Mouse (Mus musculus) spleen, adult 2 months (tissue): ENCODE measurements around the gene Cnst. TPM values are rescaled to one million over a fixed set of nuclear protein-coding genes. Genes with fewer than 3 reads are reported as not detected.

Experiments
- DNase-seq, 2 experiments: peaks; one replicate each; pipeline versions ENCODE4 v3.0.0 to v3.0.0-alpha.2; 2012 to 2021; ENCODE audit warnings: low spot score in 2 of 2, low read depth in 1 of 2
- H3K27ac ChIP-seq: fragments of 200-500 bp; 2 replicates; pipeline ENCODE4 v1.5.1; 2012; ENCODE audit warnings: low read length, inconsistent platforms; ENCODE audit not compliant: insufficient read depth
- H3K27me3 ChIP-seq: fragments of 200-500 bp; 2 replicates; pipeline ENCODE4 v1.6.1; 2012; ENCODE audit warnings: mild to moderate bottlenecking, moderate library complexity, low read length, inconsistent platforms; ENCODE audit not compliant: control insufficient read depth, insufficient read depth
- H3K36me3 ChIP-seq: fragments of 200-500 bp; 2 replicates; pipeline ENCODE4 v1.6.1; 2012; ENCODE audit warnings: mild to moderate bottlenecking, low read length, inconsistent platforms; ENCODE audit not compliant: control insufficient read depth, insufficient read depth
- H3K4me1 ChIP-seq: fragments of 200-500 bp; 2 replicates; pipeline ENCODE4 v1.6.1; 2011; ENCODE audit warnings: inconsistent platforms; ENCODE audit not compliant: control insufficient read depth, insufficient read depth, insufficient read length
- H3K4me3 ChIP-seq: fragments of 200-500 bp; 2 replicates; pipeline ENCODE4 v1.5.1; 2011; ENCODE audit warnings: mild to moderate bottlenecking, inconsistent platforms; ENCODE audit not compliant: insufficient read depth, insufficient read length; ENCODE audit errors: extremely low read depth
- CTCF ChIP-seq: fragments of 200-500 bp; IDR thresholded peaks from 2 replicates; pipeline ENCODE4 v1.5.1; 2011; ENCODE audit warnings: mild to moderate bottlenecking, inconsistent platforms; ENCODE audit not compliant: insufficient read depth, insufficient read length, insufficient replicate concordance; ENCODE audit errors: extremely low read depth
- POLR2A ChIP-seq: fragments of 200-500 bp; IDR thresholded peaks from 2 replicates; pipeline ENCODE4 v1.6.1; 2011; ENCODE audit warnings: low read depth, low read length, inconsistent platforms
- whole genome bisulfite sequencing: fragments of 180-500 bp; shearing (Covaris S2); methylation state at CpG from one replicate; pipeline ENCODE4 v1.1.7; 2018; 5-methylcytosine and 5-hydroxymethylcytosine counted together
- polyA plus RNA-seq: library from polyadenylated mRNA; depleted of rRNA; stranded (reverse); fragments of >200 nt; gene quantifications from 2 replicates; pipeline ENCODE4 v1.2.3, GENCODE M21; 2012

The Cnst gene
- polyA plus RNA-seq, 1 experiment = 7.2 TPM

DNA sequence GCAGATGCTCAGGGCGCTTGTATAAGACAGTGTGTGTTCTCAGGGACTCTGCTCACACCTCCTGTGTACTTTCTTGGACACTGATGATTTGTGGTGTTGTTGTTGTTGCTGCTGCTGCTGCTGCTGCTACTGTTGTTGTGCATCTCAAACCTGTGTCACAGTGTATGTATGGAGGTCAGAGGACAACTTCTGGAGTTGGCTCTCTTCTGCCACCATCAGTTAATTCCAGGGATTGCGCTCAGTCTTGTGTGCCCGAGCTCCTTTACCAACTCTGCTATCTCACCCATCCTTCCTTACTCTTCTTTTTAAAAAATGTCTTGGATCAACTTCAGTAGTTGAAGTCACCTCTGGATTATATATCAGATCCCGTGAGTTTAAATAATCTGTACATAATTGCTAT lies 78.2 kb downstream of the Cnst start:
- no peak overlapping the region for H3K4me3 ChIP-seq
- no peak overlapping the region for H3K27ac ChIP-seq
- TF ChIP-seq POLR2A (no peak), CTCF (peak; percentile 38; the same call in 1 of the 2 replicates)
- DNase-seq = peak in 1 of 2 experiments; percentile 52
- no peaks in the 10 kb centered on the region for H3K27me3 ChIP-seq
- no peaks in the 10 kb centered on the region for H3K4me1 ChIP-seq
- 77% methylated on average over 4 of the region's 4 CpGs for WGBS
- peaks cover 14% of the 10 kb centered on the region for H3K36me3 ChIP-seq

DNA sequence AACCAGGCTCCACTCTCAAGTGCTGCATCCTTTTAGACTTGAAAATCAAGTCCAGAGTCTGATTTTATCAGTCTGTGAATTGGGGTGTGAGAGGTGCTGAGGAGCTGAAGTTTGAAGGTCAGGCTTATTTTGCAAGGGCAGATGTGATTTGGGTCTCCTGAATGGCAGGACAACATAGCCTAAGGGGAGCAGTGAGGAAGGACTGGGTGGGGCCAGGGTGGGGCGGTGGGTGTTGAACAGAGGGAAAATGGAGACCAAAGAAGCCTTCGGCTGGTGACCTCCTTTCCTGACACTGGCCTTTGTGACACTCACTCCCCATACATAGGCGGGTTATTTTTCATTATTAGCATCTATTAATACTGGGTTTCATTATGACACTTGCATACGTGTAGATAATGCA lies 81.7 kb downstream of the Cnst start:
- no peak overlapping the region for H3K27ac ChIP-seq
- no peaks in the 10 kb centered on the region for H3K4me1 ChIP-seq
- TF ChIP-seq CTCF = no peak
- TF ChIP-seq POLR2A = no peak
- no peaks in the 10 kb centered on the region for H3K27me3 ChIP-seq
- H3K36me3 ChIP-seq = peaks cover 11% of the 10 kb centered on the region
- no peak for DNase-seq
- WGBS = 89% methylated on average over 4 of the region's 4 CpGs
- no peak overlapping the region for H3K4me3 ChIP-seq

DNA sequence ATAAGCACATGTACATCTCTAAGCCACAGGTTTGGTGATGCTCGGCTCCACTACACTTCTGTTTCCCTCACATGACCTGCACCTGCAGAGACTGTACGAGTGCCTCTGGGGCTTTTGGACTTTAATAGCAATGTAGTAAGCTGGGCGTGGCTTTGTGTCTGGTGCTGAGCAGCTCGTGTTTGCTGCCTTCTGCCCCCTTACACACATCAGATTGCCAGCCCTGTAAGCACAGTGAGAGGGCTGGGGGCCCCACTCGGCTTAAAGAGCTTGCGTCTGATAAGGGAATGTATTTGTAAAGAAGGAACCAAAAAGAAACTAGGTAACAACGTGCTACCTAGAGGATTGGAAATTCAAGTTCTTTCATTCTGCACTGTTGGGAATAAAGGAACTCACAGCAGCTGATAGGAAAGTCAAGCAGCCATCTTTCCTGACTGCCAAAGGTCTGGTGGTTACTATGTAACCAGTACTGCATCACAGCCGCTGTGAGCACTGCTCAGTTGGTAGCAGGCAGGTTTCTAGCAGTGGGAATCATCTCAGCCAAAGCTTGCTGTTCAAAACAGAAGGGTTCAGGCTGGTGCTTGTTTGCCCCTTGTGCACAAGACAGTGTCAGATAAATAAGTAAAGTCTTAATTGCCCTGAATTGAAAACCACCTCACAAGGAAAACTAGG lies 82.4 kb downstream of the Cnst start:
- TF ChIP-seq CTCF (no peak), POLR2A (no peak)
- WGBS = 59% methylated on average over 8 of the region's 8 CpGs
- Histone ChIP-seq H3K4me3 (no peak overlapping the region), H3K36me3 (peaks cover 11% of the 10 kb centered on the region), H3K4me1 (no peaks in the 10 kb centered on the region), H3K27me3 (no peaks in the 10 kb centered on the region), H3K27ac (no peak overlapping the region)
- DNase-seq = no peak

- peaks cover 11% of the 10 kb centered on the region for H3K36me3 ChIP-seq
- WGBS = 91% methylated on average over 5 of the region's 5 CpGs
- H3K27me3 ChIP-seq = no peaks in the 10 kb centered on the region
- no peak for TF ChIP-seq CTCF
- no peak for TF ChIP-seq POLR2A
- H3K4me1 ChIP-seq = no peaks in the 10 kb centered on the region
- H3K4me3 ChIP-seq = no peak overlapping the region
- H3K27ac ChIP-seq = no peak overlapping the region
- no peak for DNase-seq
Observed at GRCm38 (mm10) chr1:179629276-179629675, 83.1 kb downstream of the Cnst start.

- TF ChIP-seq POLR2A (no peak), CTCF (no peak)
- DNase-seq = no peak
- no peak overlapping the region for H3K27ac ChIP-seq
- no peaks in the 10 kb centered on the region for H3K27me3 ChIP-seq
- WGBS = 57% methylated on average over 11 of the region's 11 CpGs
- H3K4me1 ChIP-seq = no peaks in the 10 kb centered on the region
- no peak overlapping the region for H3K4me3 ChIP-seq
- H3K36me3 ChIP-seq = no peaks in the 10 kb centered on the region
Observed at GRCm38 (mm10) chr1:179632746-179633413, 86.7 kb downstream of the Cnst start.

DNA sequence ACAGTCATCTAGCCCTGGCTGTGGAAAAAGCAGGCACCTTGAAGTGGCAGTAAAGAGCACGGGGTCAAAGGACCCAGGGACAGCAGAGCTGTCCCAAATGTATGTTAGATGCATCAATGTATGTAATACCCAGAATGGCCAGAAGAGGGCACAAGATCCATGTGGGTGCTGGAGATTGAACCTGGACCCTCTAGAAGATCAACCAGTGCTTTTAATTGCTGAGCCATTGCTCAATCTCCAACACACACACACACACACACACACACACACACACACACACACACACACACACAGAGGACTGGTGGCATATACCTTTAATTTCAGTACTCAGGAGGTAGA lies 87.2 kb downstream of the Cnst start:
- 18% methylated on average over 1 of the region's 1 CpGs for WGBS
- Histone ChIP-seq H3K4me3 (no peak overlapping the region), H3K27me3 (no peaks in the 10 kb centered on the region), H3K36me3 (no peaks in the 10 kb centered on the region), H3K4me1 (no peaks in the 10 kb centered on the region), H3K27ac (no peak overlapping the region)
- TF ChIP-seq POLR2A = no peak
- peak; percentile 3; the same call in 1 of the 2 replicates for TF ChIP-seq CTCF
- no peak for DNase-seq

GRCm38 (mm10) chr1:179634159-179634558 lies 88.0 kb downstream of the Cnst start:
- 86% methylated on average over 3 of the region's 3 CpGs for WGBS

DNA sequence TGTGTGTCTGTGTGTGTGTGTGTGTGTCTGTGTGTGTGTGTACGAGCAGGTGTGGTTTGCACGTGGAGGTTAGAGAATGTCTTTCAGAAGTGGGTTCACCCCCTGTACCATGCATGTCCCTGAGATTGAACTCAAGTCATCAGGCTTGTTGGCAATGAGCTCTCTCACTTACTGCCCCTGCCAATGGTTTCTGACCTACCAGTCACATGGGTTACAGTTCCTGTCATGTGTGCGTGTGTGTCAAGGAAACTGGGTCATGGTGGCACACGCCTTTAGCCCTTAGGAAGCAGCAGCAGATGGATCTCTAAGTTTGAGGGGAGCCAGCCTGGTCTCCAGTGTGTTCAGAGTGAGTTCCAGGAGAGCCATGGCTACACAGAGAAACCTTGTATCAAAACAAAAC lies 96.6 kb downstream of the Cnst start:
- DNase-seq = no peak
- H3K36me3 ChIP-seq = no peaks in the 10 kb centered on the region
- H3K27me3 ChIP-seq = no peaks in the 10 kb centered on the region
- H3K27ac ChIP-seq = no peak overlapping the region
- H3K4me3 ChIP-seq = no peak overlapping the region
- WGBS = 83% methylated on average over 4 of the region's 4 CpGs
- no peak for TF ChIP-seq POLR2A
- TF ChIP-seq CTCF = no peak
- no peaks in the 10 kb centered on the region for H3K4me1 ChIP-seq

More at GRCm38 (mm10) chr1:179634159-179634558, 88.0 kb downstream of the Cnst start:
- H3K4me3 ChIP-seq = no peak overlapping the region
- H3K36me3 ChIP-seq = no peaks in the 10 kb centered on the region
- H3K27ac ChIP-seq = no peak overlapping the region
- TF ChIP-seq POLR2A = no peak
- no peaks in the 10 kb centered on the region for H3K27me3 ChIP-seq
- no peak for DNase-seq
- H3K4me1 ChIP-seq = no peaks in the 10 kb centered on the region
